Mouse (Mus musculus): ENCODE measurements around the gene Olfr66. TPM values are rescaled to one million over a fixed set of nuclear protein-coding genes. Genes with fewer than 3 reads are reported as not detected.

Olfr66 gene
- polyA plus RNA-seq (2014; fragmentation: Nextera tagmentation; extraction: Ambion mirVana) = not detected in 2 replicates

- Histone ChIP-seq H3K36me3 (ENCODE audit: control insufficient read depth, insufficient read depth, low read length) (no peaks in the 10 kb centered on the region), H3K27me3 (ENCODE audit: control insufficient read depth, insufficient read depth, low read length) (no peaks in the 10 kb centered on the region), H3K9ac (replicated peaks; ENCODE audit: low read depth, low read length) (no peak within 1 kb of the TSS), H3K4me3 (ENCODE audit: low read depth, low read length) (no peak within 1 kb of the TSS), H3K9me3 (ENCODE audit: control insufficient read depth, low read depth, low read length) (no peaks in the 10 kb centered on the region), H3K4me2 (replicated peaks; ENCODE audit: low read depth, low read length) (no peak within 1 kb of the TSS), H3K27ac (ENCODE audit: low read length) (no peak within 1 kb of the TSS), H3K4me1 (ENCODE audit: control insufficient read depth, insufficient read depth, low read length) (no peaks in the 10 kb centered on the region)
- ATAC-seq (ENCODE audit: insufficient number of reproducible peaks, insufficient read depth, low FRiP score, low read depth) = no peak
Measured at GRCm38 (mm10) chr7:103886152-103886551, at the start of gene Olfr66. Gene Olfr66 (minus strand): TSS chr7:103886252.

DNA sequence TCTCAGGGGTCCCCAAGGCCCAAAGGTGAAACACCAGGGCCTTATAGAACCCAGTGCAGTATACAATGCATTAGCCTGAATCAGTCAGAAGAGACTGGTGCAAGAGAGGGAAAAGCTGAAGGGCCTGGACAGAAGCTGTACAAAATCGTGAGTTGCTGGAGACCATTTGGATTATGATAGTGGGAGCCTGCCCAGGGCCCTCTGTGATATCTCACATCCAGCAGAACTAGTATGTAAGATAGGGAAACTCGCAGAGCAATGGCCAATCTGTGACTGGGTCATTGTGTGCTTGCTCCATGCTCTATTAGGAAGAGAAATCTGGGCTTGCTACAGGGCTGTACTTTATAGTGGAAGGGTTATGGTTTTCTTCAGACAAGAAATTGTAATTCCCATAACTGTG, 48.2 kb upstream of the Olfr66 start, which contains the start of gene Olfr632:
Gene Olfr632 (plus strand): TSS at position 84 of the 400 bp plus-strand sequence.
- H3K4me3 ChIP-seq (ENCODE audit: low read depth, low read length) = no peak within 1 kb of the TSS
- no peak within 1 kb of the TSS for H3K9ac ChIP-seq (replicated peaks; ENCODE audit: low read depth, low read length)
- no peak within 1 kb of the TSS for H3K27ac ChIP-seq (ENCODE audit: low read length)
- no peaks in the 10 kb centered on the region for H3K4me1 ChIP-seq (ENCODE audit: control insufficient read depth, insufficient read depth, low read length)
- no peaks in the 10 kb centered on the region for H3K27me3 ChIP-seq (ENCODE audit: control insufficient read depth, insufficient read depth, low read length)
- no peak for ATAC-seq (ENCODE audit: insufficient number of reproducible peaks, insufficient read depth, low FRiP score, low read depth)
- no peak within 1 kb of the TSS for H3K4me2 ChIP-seq (replicated peaks; ENCODE audit: low read depth, low read length)
- no peaks in the 10 kb centered on the region for H3K36me3 ChIP-seq (ENCODE audit: control insufficient read depth, insufficient read depth, low read length)
- no peaks in the 10 kb centered on the region for H3K9me3 ChIP-seq (ENCODE audit: control insufficient read depth, low read depth, low read length)
- WGBS = 73% methylated on average over 2 of the region's 2 CpGs

DNA sequence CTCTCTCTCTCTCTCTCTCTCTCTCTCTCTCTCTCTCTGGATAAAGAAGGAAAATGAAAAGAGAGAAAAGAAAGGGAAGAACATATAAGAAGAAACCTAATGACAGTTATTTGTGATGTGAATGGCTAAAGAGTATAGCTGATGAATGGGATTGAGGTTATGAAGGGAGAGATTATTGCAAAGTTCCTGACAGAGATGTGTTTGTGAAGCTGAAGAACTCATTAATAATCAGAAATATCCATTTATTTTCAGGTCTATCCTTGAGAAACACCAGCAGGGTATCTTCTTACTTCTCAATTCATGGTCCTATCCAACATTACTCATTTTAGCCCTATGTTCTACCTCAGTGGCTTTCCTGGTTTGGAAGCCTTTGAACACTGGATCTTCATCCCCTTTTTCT, 42.5 kb upstream of the Olfr66 start, which contains the start of gene Olfr631:
Gene Olfr631 (plus strand): TSS at position 301 of the 400 bp plus-strand sequence.
- Histone ChIP-seq H3K4me2 (replicated peaks; ENCODE audit: low read depth, low read length) (no peak within 1 kb of the TSS), H3K27ac (ENCODE audit: low read length) (no peak within 1 kb of the TSS), H3K27me3 (ENCODE audit: control insufficient read depth, insufficient read depth, low read length) (no peaks in the 10 kb centered on the region), H3K4me1 (ENCODE audit: control insufficient read depth, insufficient read depth, low read length) (no peaks in the 10 kb centered on the region), H3K36me3 (ENCODE audit: control insufficient read depth, insufficient read depth, low read length) (no peaks in the 10 kb centered on the region), H3K9ac (replicated peaks; ENCODE audit: low read depth, low read length) (no peak within 1 kb of the TSS), H3K4me3 (ENCODE audit: low read depth, low read length) (no peak within 1 kb of the TSS), H3K9me3 (ENCODE audit: control insufficient read depth, low read depth, low read length) (no peaks in the 10 kb centered on the region)
- no peak for ATAC-seq (ENCODE audit: insufficient number of reproducible peaks, insufficient read depth, low FRiP score, low read depth)

GRCm38 (mm10) chr7:103915338-103915737, 29.3 kb upstream of the Olfr66 start:
- Histone ChIP-seq H3K27me3 (ENCODE audit: control insufficient read depth, insufficient read depth, low read length) (no peaks in the 10 kb centered on the region), H3K27ac (ENCODE audit: low read length) (no peak overlapping the region), H3K9ac (replicated peaks; ENCODE audit: low read depth, low read length) (no peak overlapping the region), H3K4me3 (ENCODE audit: low read depth, low read length) (no peak overlapping the region), H3K4me1 (ENCODE audit: control insufficient read depth, insufficient read depth, low read length) (no peaks in the 10 kb centered on the region), H3K9me3 (ENCODE audit: control insufficient read depth, low read depth, low read length) (no peaks in the 10 kb centered on the region), H3K4me2 (replicated peaks; ENCODE audit: low read depth, low read length) (no peak overlapping the region), H3K36me3 (ENCODE audit: control insufficient read depth, insufficient read depth, low read length) (no peaks in the 10 kb centered on the region)
- ATAC-seq (ENCODE audit: insufficient number of reproducible peaks, insufficient read depth, low FRiP score, low read depth) = peak; percentile 71; the same call in 1 of the 2 replicates

- no peaks in the 10 kb centered on the region for H3K9me3 ChIP-seq (ENCODE audit: control insufficient read depth, low read depth, low read length)
- ATAC-seq (ENCODE audit: insufficient number of reproducible peaks, insufficient read depth, low FRiP score, low read depth) = no peak
- no peak overlapping the region for H3K4me3 ChIP-seq (ENCODE audit: low read depth, low read length)
- H3K27ac ChIP-seq (ENCODE audit: low read length) = no peak overlapping the region
- 36% methylated on average over 8 of the region's 8 CpGs for WGBS
- H3K4me1 ChIP-seq (ENCODE audit: control insufficient read depth, insufficient read depth, low read length) = no peaks in the 10 kb centered on the region
- no peak overlapping the region for H3K9ac ChIP-seq (replicated peaks; ENCODE audit: low read depth, low read length)
- no peaks in the 10 kb centered on the region for H3K36me3 ChIP-seq (ENCODE audit: control insufficient read depth, insufficient read depth, low read length)
- H3K4me2 ChIP-seq (replicated peaks; ENCODE audit: low read depth, low read length) = no peak overlapping the region
- H3K27me3 ChIP-seq (ENCODE audit: control insufficient read depth, insufficient read depth, low read length) = no peaks in the 10 kb centered on the region
Measured at GRCm38 (mm10) chr7:103912969-103913511, 27.0 kb upstream of the Olfr66 start.

GRCm38 (mm10) chr7:103910047-103910446, 24.0 kb upstream of the Olfr66 start:
- no peaks in the 10 kb centered on the region for H3K27me3 ChIP-seq (ENCODE audit: control insufficient read depth, insufficient read depth, low read length)
- peak; percentile 89; the same call in 1 of the 2 replicates for ATAC-seq (ENCODE audit: insufficient number of reproducible peaks, insufficient read depth, low FRiP score, low read depth)
- no peak overlapping the region for H3K27ac ChIP-seq (ENCODE audit: low read length)
- 24% methylated on average over 3 of the region's 3 CpGs for WGBS
- no peaks in the 10 kb centered on the region for H3K9me3 ChIP-seq (ENCODE audit: control insufficient read depth, low read depth, low read length)
- no peak overlapping the region for H3K9ac ChIP-seq (replicated peaks; ENCODE audit: low read depth, low read length)
- H3K4me1 ChIP-seq (ENCODE audit: control insufficient read depth, insufficient read depth, low read length) = no peaks in the 10 kb centered on the region
- H3K4me3 ChIP-seq (ENCODE audit: low read depth, low read length) = no peak overlapping the region
- no peaks in the 10 kb centered on the region for H3K36me3 ChIP-seq (ENCODE audit: control insufficient read depth, insufficient read depth, low read length)
- H3K4me2 ChIP-seq (replicated peaks; ENCODE audit: low read depth, low read length) = no peak overlapping the region

GRCm38 (mm10) chr7:103903187-103903586, 17.1 kb upstream of the Olfr66 start, which contains the start of gene Olfr65:
Gene Olfr65 (plus strand): TSS chr7:103903487.
- Histone ChIP-seq H3K27me3 (ENCODE audit: control insufficient read depth, insufficient read depth, low read length) (no peaks in the 10 kb centered on the region), H3K4me3 (ENCODE audit: low read depth, low read length) (no peak within 1 kb of the TSS), H3K4me2 (replicated peaks; ENCODE audit: low read depth, low read length) (no peak within 1 kb of the TSS), H3K27ac (ENCODE audit: low read length) (no peak within 1 kb of the TSS), H3K9me3 (ENCODE audit: control insufficient read depth, low read depth, low read length) (no peaks in the 10 kb centered on the region), H3K9ac (replicated peaks; ENCODE audit: low read depth, low read length) (no peak within 1 kb of the TSS), H3K36me3 (ENCODE audit: control insufficient read depth, insufficient read depth, low read length) (no peaks in the 10 kb centered on the region), H3K4me1 (ENCODE audit: control insufficient read depth, insufficient read depth, low read length) (no peaks in the 10 kb centered on the region)
- WGBS = 72% methylated on average over 2 of the region's 2 CpGs
- ATAC-seq (ENCODE audit: insufficient number of reproducible peaks, insufficient read depth, low FRiP score, low read depth) = no peak

DNA sequence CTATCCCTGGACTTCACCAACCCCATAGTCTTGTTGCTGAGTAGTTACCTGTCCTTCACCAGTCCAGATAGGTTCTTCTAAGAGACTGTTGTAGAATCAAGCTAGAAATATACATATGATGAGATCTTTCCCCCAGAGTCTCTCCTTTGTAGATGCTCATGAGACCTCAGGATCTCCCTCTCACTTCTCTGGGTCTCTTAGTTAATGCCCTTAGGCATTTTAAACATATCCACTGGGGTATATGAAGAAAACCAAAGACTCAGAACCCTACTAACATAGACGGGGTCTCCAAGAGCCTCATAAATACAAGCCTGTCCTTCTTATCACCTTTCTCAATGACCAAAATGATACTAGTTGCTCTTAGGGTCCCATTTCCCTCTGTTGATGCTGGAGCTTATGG, 8.3 kb upstream of the Olfr66 start, which contains the start of gene Olfr64:
Gene Olfr64 (minus strand): TSS at position 101 of the 400 bp plus-strand sequence.
- 66% methylated on average over 1 of the region's 1 CpGs for WGBS
- H3K4me3 ChIP-seq (ENCODE audit: low read depth, low read length) = no peak within 1 kb of the TSS
- no peak within 1 kb of the TSS for H3K4me2 ChIP-seq (replicated peaks; ENCODE audit: low read depth, low read length)

GRCm38 (mm10) chr7:103877093-103877492, 9.0 kb downstream of the Olfr66 start:
- no peaks in the 10 kb centered on the region for H3K9me3 ChIP-seq (ENCODE audit: control insufficient read depth, low read depth, low read length)
- no peak overlapping the region for H3K9ac ChIP-seq (replicated peaks; ENCODE audit: low read depth, low read length)
- no peaks in the 10 kb centered on the region for H3K27me3 ChIP-seq (ENCODE audit: control insufficient read depth, insufficient read depth, low read length)
- no peaks in the 10 kb centered on the region for H3K36me3 ChIP-seq (ENCODE audit: control insufficient read depth, insufficient read depth, low read length)
- H3K4me2 ChIP-seq (replicated peaks; ENCODE audit: low read depth, low read length) = no peak overlapping the region
- no peaks in the 10 kb centered on the region for H3K4me1 ChIP-seq (ENCODE audit: control insufficient read depth, insufficient read depth, low read length)
- no peak overlapping the region for H3K4me3 ChIP-seq (ENCODE audit: low read depth, low read length)
- no peak overlapping the region for H3K27ac ChIP-seq (ENCODE audit: low read length)
- WGBS = 76% methylated on average over 2 of the region's 2 CpGs
- no peak for ATAC-seq (ENCODE audit: insufficient number of reproducible peaks, insufficient read depth, low FRiP score, low read depth)

More for the DNA sequence above, 8.3 kb upstream of the Olfr66 start, which contains the start of gene Olfr64:
- Histone ChIP-seq H3K9me3 (ENCODE audit: control insufficient read depth, low read depth, low read length) (no peaks in the 10 kb centered on the region), H3K36me3 (ENCODE audit: control insufficient read depth, insufficient read depth, low read length) (no peaks in the 10 kb centered on the region), H3K27ac (ENCODE audit: low read length) (no peak within 1 kb of the TSS), H3K27me3 (ENCODE audit: control insufficient read depth, insufficient read depth, low read length) (no peaks in the 10 kb centered on the region), H3K4me1 (ENCODE audit: control insufficient read depth, insufficient read depth, low read length) (no peaks in the 10 kb centered on the region), H3K9ac (replicated peaks; ENCODE audit: low read depth, low read length) (no peak within 1 kb of the TSS)
- ATAC-seq (ENCODE audit: insufficient number of reproducible peaks, insufficient read depth, low FRiP score, low read depth) = no peak
